Mouse (Mus musculus) central nervous system, embryonic 14 days (tissue): ENCODE results near the gene Rnf180. TPM values are rescaled to one million over a fixed set of nuclear protein-coding genes. Genes with fewer than 3 reads are reported as not detected.

Experiments used
- polyA plus RNA-seq: library from polyadenylated mRNA; depleted of rRNA; stranded (reverse); fragments of >200 nt; gene quantifications from 2 replicates; pipeline ENCODE4 v1.2.3, GENCODE M21; 2012; rRNA removed

The Rnf180 gene
- polyA plus RNA-seq = 14.9 and 17.7 TPM in 2 replicates

GRCm38 (mm10) chr13:105294715-105295114 is at the start of gene Rnf180:
Gene Rnf180, minus strand, starts transcription at chr13:105294815.

GRCm38 (mm10) chr13:105081862-105082261 is 212.8 kb downstream of the Rnf180 start, which contains the start of gene 4933425L06Rik:
Gene 4933425L06Rik, plus strand, starts transcription at chr13:105082122.

Other genes with a start within 250 kb of the Rnf180 start
- gene Rgs7bp, start 239.9 kb downstream of the Rnf180 start, polyA plus RNA-seq = 3.7 and 5.2 TPM in 2 replicates
- not detected in 2 replicates for gene 4933425L06Rik, start 212.7 kb downstream of the Rnf180 start, polyA plus RNA-seq
- gene Htr1a, start 148.8 kb upstream of the Rnf180 start, polyA plus RNA-seq = 1.1 and 1.5 TPM in 2 replicates